ENCODE assay signal across 19 mouse cellular contexts in genomic region chr6:60819272-60819671, GRCm38 (mm10). TPM values are rescaled to one million over a fixed set of nuclear protein-coding genes. Genes with fewer than 3 reads are reported as not detected.
DNase-seq lines count a peak whose midpoint lies in the region; ATAC-seq and TF ChIP-seq lines count a peak whose summit lies in the region.
"Had no signal": no experiment of that assay in that cellular context is flagged by ENCODE, and none has a peak within 500 bp of the region (broad histone marks: within the 10 kb centered on the region; RNA-seq: fewer than 3 reads in every experiment).

No protein-coding gene starts in this region.

- POLR2A ChIA-PET in Patski (lab: Charles Lee) = no interaction called here

- H3K27me3 ChIP-seq in Patski = no peaks in the 10 kb centered on the region
- H3K27me3 ChIP-seq: CH12.LX had no signal

- no peak overlapping the region for H3K4me3 ChIP-seq in layer of hippocampus, adult 2 months

- ATAC-seq in Patski = peak; percentile 87
- ATAC-seq: activated CD4-positive, CD25-positive, alpha-beta regulatory T cell, adult 4 months; CD4-positive, CD25-positive, alpha-beta regulatory T cell, adult 4 months had no signal

- TF ChIP-seq CTCF in Patski (IDR thresholded peaks at IDR 0.05) = no peak
- no peak for TF ChIP-seq CTCF in layer of hippocampus, adult 2 months (conservative IDR thresholded peaks at IDR 0.05)

- DNase-seq in Muller cell, postnatal 12 days (ENCODE audit: inconsistent ontology term) = peak; percentile 61
- DNase-seq in Patski (ENCODE audit: low read depth, low spot score) = no peak
- DNase-seq in adrenal gland, postnatal 36 days = no peak
- no peak for DNase-seq in layer of hippocampus, adult 2 months (ENCODE audit: low spot score in 2 of 2)
- DNase-seq: adrenal gland, adult 2 months; adrenal gland, adult 8-10 months; adrenal gland, postnatal 10 days; adrenal gland, postnatal 14 days; adrenal gland, postnatal 25 days; B cell, adult 2 months; cerebellum, adult 11 months; cerebellum, adult 11-12 months; cerebellum, adult 18-20 months; cerebellum, adult 2 months; cerebellum, adult 8-10 months; cerebellum, adult 9-10 months had no signal

- CTCF ChIA-PET in Patski (lab: Charles Lee) = interaction anchor here (1.6 kb wide), 1 partner anchor 9 kb away, joined by 4 read pairs; no protein-coding TSS in a partner anchor

- no peak overlapping the region for H3K27ac ChIP-seq in layer of hippocampus, adult 2 months

- in situ Hi-C loops in Patski (cut with MboI; ENCODE audit: low pct_unique_long_range_greater_than_20kb) = no loop called here

RNA-seq across cellular contexts. Expression of gene Snca, which starts 10.4 kb away (rescaled TPM):
- not detected for polyA plus RNA-seq in Patski (2021)
- total RNA-seq in adrenal gland, postnatal 36 days (2021) = 1 to 10 TPM; 5.7 to 8.9 TPM
- total RNA-seq in layer of hippocampus, adult 2 months (2021) = 100 to 1,000 TPM; 473 to 525 TPM
- total RNA-seq: CH12.LX had no signal
- polyA plus RNA-seq: CD4-positive, CD25-positive, alpha-beta regulatory T cell, adult 4 months had no signal

Comparison
In these comparisons a context has a peak if more than half of its experiments do, and no peak if none do; other contexts are left out.
1. RNA of gene Snca, which starts 10.4 kb away (total RNA-seq): 473 to 525 TPM in layer of hippocampus, adult 2 months; 5.7 to 8.9 TPM in adrenal gland, postnatal 36 days; every median in the first group is over 10 times any median in the second.